Mouse (Mus musculus) MEL (cell line): Measurements from ENCODE around the gene Tub.

Experiments used
- CTCF ChIP-seq, 3 experiments: IDR thresholded peaks in 2 of 3; conservative IDR thresholded peaks in 1 of 3; 2 replicates each; pipeline ENCODE4 v1.5.1; 2011 to 2012; ENCODE audit warnings: low read length in 3 of 3, low read depth in 2 of 3, mild to moderate bottlenecking in 2 of 3, improper control_type of control experiment in 1 of 3, inconsistent platforms in 1 of 3, mixed read lengths in 1 of 3, moderate library complexity in 1 of 3; ENCODE audit not compliant: control insufficient read depth in 1 of 3, insufficient read depth in 1 of 3, poor library complexity in 1 of 3, severe bottlenecking in 1 of 3
- ELF1 ChIP-seq: IDR thresholded peaks from 2 replicates; pipeline ENCODE4 v1.6.1; 2014; ENCODE audit warnings: low read depth, mild to moderate bottlenecking, inconsistent platforms, low read length, improper control_type of control experiment, moderate library complexity
- MAX ChIP-seq: IDR thresholded peaks from 2 replicates; pipeline ENCODE4 v1.6.1; 2011; ENCODE audit warnings: low read length, improper control_type of control experiment
- MYB ChIP-seq: IDR thresholded peaks from 2 replicates; pipeline ENCODE4 v1.6.1; 2011; ENCODE audit warnings: mild to moderate bottlenecking, low read depth, low read length, improper control_type of control experiment
- POLR2A ChIP-seq, 2 experiments: IDR thresholded peaks; 2 replicates each; pipeline ENCODE4 v1.6.1; 2011 to 2012; ENCODE audit warnings: low read length in 2 of 2, mild to moderate bottlenecking in 2 of 2, control low read depth in 1 of 2, improper control_type of control experiment in 1 of 2, low read depth in 1 of 2, moderate library complexity in 1 of 2; ENCODE audit not compliant: control insufficient read depth in 1 of 2, insufficient read depth in 1 of 2, poor library complexity in 1 of 2

DNA sequence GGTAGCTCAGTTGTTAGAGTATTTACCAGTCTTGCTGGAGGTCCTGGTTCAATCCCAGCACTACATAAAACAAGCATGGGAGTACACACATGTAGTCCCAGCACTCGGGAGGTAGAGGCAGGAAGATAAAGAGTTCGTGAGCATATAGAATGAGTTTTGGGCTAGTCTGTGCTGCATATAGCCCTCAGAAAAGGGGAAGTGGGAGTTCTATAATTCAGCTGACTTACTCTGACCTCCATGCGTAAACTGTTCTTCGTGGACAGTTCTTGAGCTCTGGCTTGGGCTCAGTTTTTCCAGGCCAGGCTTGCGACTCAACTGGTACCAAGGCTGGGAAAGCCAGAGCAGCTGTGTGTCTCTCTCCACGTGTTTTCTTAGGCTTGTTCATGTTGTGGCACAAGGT lies 2.7 kb downstream of the Tub start:
- TF ChIP-seq MAX (no peak), ELF1 (no peak), POLR2A (IDR thresholded peaks at IDR 0.05; ENCODE audit: control insufficient read depth in 1 of 2, insufficient read depth in 1 of 2, low read depth in 1 of 2, low read length in 2 of 2, poor library complexity in 1 of 2) (no peak), CTCF (IDR thresholded peaks at IDR 0.05 in 2 of 3, conservative IDR thresholded peaks at IDR 0.05 in 1 of 3; ENCODE audit: control insufficient read depth in 1 of 3, insufficient read depth in 1 of 3, low read depth in 2 of 3, low read length in 3 of 3, poor library complexity in 1 of 3, severe bottlenecking in 1 of 3) (no peak), MYB (no peak)
